Mouse (Mus musculus) hindbrain, embryonic 13.5 days (tissue): ENCODE results near the gene Dph2. TPM values are rescaled to one million over a fixed set of nuclear protein-coding genes. Genes with fewer than 3 reads are reported as not detected.
A peak's percentile ranks its signal among the peaks of the same experiment; 100 is the strongest.

Experiments used
- ATAC-seq: fragments of 200-750 bp; cut with Nextera tagmentation; 2 replicates; pipeline ENCODE4 v1.8.0; 2017; ENCODE audit warnings: moderate TSS enrichment; ENCODE audit not compliant: low FRiP score
- H3K27ac ChIP-seq: fragments of 300-500 bp; sonication (generic); 2 replicates; pipeline ENCODE4 v1.5.1; 2015; ENCODE audit warnings: inconsistent platforms, mild to moderate bottlenecking, moderate library complexity
- H3K27me3 ChIP-seq: fragments of 300-500 bp; sonication (generic); 2 replicates; pipeline ENCODE4 v1.6.1; 2015; ENCODE audit warnings: mild to moderate bottlenecking, inconsistent platforms
- H3K36me3 ChIP-seq: fragments of 300-500 bp; sonication (generic); 2 replicates; pipeline ENCODE4 v1.6.1; 2015; ENCODE audit warnings: mild to moderate bottlenecking, inconsistent platforms
- H3K4me1 ChIP-seq: fragments of 300-500 bp; sonication (generic); replicated peaks from 2 replicates; pipeline ENCODE4 v1.6.1; 2015; ENCODE audit warnings: inconsistent platforms
- H3K4me2 ChIP-seq: fragments of 300-500 bp; sonication (generic); 2 replicates; pipeline ENCODE4 v1.6.1; 2015; ENCODE audit warnings: inconsistent platforms, mild to moderate bottlenecking, moderate library complexity
- H3K4me3 ChIP-seq: fragments of 300-500 bp; sonication (generic); 2 replicates; pipeline ENCODE4 v1.5.1; 2015; ENCODE audit warnings: mild to moderate bottlenecking, inconsistent platforms
- H3K9ac ChIP-seq: fragments of 300-500 bp; sonication (generic); 2 replicates; pipeline ENCODE4 v1.6.1; 2015; ENCODE audit warnings: mild to moderate bottlenecking, inconsistent platforms
- H3K9me3 ChIP-seq: fragments of 300-500 bp; sonication (generic); 2 replicates; pipeline ENCODE4 v1.6.1; 2016; ENCODE audit warnings: inconsistent platforms
- WGBS: fragments of 180-500 bp; shearing (Covaris S2); methylation state at CpG from one replicate; pipeline ENCODE4 v1.1.7; 2015; 5-methylcytosine and 5-hydroxymethylcytosine counted together
- polyA plus RNA-seq: library from polyadenylated mRNA; unstranded; fragments of >200 nt; fragmentation: Nextera tagmentation; extraction: Ambion mirVana; gene quantifications from 2 replicates; pipeline ENCODE4 v1.2.1, GENCODE M21; 2015

Dph2 gene
- polyA plus RNA-seq: 24.0 and 24.8 TPM in 2 replicates

DNA sequence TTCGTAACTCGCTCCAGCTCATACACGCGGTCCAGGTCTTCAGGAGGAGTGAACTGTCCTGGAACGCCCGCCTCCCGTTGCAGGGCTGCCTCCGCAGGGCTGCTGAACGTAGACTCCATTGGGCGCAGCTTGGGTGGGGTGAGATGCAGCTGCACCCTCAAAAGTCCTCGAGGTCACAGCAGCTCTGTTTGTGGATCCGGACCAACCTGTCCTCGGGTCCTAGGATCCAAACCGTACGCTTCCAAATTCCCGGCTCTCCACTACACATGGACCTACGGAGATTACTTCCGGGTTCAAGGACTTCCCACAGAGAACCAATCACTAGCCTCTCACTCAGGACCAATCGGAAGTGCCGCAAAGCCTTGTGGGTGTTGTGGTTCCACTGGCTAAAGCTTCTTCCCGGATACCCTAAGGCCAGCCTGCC is at the start of gene Dph2:
Dph2 (minus strand) TSS at position 295 of the 424 bp plus-strand sequence.
- Histone ChIP-seq H3K27ac (no peak within 1 kb of the TSS), H3K4me3 (peak within 1 kb of the TSS; percentile 73), H3K36me3 (peaks cover 45% of the 10 kb centered on the region), H3K4me1 (peaks cover 18% of the 10 kb centered on the region), H3K9me3 (no peaks in the 10 kb centered on the region), H3K4me2 (peak within 1 kb of the TSS; percentile 92), H3K27me3 (no peaks in the 10 kb centered on the region), H3K9ac (peak within 1 kb of the TSS; percentile 71)
- under 1% methylated on average over 21 of the region's 21 CpGs for WGBS
- peak; percentile 83 for ATAC-seq

DNA sequence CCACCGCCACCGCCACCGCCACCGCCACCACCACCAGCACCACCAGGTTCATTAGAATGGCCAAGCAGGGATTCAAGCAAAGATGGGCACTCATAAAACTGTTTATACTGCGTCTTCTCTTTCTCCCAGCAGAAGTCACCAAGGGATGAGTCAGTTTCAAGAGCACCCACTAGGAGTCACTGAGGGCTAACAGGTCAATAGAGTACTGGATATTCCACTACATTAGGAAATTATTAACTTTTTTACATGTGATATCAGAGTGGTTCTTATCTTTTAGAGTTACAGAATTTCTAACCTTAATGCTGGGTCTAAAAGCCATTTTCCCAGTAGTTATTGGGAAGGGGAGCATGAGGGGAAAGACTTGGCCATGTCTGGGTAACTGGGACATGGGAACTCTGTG is 45.1 kb upstream of the Dph2 start:
- ATAC-seq: no peak
- no peaks in the 10 kb centered on the region for H3K9me3 ChIP-seq
- H3K4me3 ChIP-seq: no peak overlapping the region
- peaks cover 36% of the 10 kb centered on the region for H3K36me3 ChIP-seq
- no peak overlapping the region for H3K9ac ChIP-seq
- no peaks in the 10 kb centered on the region for H3K4me1 ChIP-seq
- H3K27ac ChIP-seq: no peak overlapping the region
- H3K27me3 ChIP-seq: no peaks in the 10 kb centered on the region
- H3K4me2 ChIP-seq: no peak overlapping the region
- WGBS: 97% methylated on average over 5 of the region's 5 CpGs

DNA sequence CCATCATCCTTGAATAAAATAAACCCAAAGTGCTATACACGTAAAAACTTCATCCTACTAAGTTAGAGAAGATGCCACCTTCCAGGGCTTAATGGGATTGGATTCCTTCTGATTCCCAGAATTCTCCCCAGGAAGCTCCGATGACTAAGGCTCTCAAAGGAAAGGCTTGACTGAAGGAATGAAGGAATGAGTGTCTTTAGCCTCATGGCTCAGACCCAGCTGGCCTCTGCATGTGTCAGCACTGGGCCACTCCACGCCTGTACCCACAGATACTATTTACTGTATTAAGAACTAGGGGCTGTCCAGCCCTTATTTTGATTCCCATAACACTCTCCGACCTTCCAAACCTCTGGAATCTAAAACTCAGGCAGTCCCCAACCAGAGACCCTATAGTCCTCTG is 42.2 kb upstream of the Dph2 start:
- ATAC-seq: no peak
- 94% methylated on average over 4 of the region's 4 CpGs for WGBS

DNA sequence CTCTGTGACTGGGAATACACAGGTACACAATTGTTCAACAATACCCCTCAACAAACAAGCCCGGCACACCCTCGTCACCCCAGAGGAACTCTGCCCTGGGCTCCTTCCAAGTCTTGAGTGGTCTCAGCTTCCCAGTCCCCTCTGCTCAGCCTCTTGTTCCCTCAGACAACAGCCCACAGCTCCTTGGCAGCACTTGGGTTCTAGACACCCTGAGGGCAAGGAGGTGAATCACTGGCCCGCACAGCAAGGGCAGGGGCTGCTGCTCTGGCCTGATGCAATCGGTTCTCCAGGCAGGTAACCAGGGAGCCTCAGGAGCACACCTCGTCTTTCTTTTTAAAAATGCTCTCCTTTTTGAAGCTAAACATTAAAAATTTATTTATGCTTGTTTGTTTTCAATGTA is 41.4 kb upstream of the Dph2 start:
- 91% methylated on average over 5 of the region's 5 CpGs for WGBS
- H3K27me3 ChIP-seq: peaks cover 24% of the 10 kb centered on the region
- ATAC-seq: no peak

More for the DNA sequence above, 42.2 kb upstream of the Dph2 start:
- H3K27me3 ChIP-seq: peaks cover 16% of the 10 kb centered on the region
- H3K9me3 ChIP-seq: 0 out of 2 replicates have a peak, but pooled peaks cover 3% of the 10 kb centered on the region
- peaks cover 21% of the 10 kb centered on the region for H3K36me3 ChIP-seq
- peaks cover 10% of the 10 kb centered on the region for H3K4me1 ChIP-seq
- no peak overlapping the region for H3K9ac ChIP-seq
- no peak overlapping the region for H3K4me2 ChIP-seq
- H3K4me3 ChIP-seq: no peak overlapping the region
- H3K27ac ChIP-seq: no peak overlapping the region

DNA sequence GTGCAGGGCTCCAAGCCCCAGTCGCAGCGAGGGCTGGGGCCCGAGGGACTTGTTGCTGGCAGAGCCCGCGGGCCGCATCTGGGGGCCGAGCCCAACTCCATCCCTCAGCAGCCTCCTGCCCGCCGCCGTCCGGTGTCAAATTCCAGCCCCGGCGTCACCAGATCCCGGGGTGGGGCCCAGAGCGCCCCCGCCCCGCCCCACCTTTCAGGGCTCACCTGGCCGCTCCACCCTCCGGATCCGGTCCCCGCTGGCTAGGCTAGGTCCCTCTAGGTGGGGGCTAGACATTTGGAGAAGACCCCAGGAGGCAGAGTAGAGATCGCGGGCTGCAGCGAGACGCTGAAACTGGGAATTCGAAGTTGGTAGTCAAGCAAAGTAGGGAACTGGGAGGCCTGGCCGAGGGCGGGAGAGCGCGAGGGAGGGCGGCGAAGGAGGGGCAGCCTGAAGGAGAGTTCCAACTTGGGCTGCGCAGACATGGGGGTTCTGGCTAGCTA is 37.6 kb upstream of the Dph2 start, which contains the start of gene Artn:
Artn (minus strand) TSS at position 373 of the 491 bp plus-strand sequence.
- Histone ChIP-seq H3K4me1 (peaks cover 37% of the 10 kb centered on the region), H3K9ac (peak within 1 kb of the TSS; percentile 56), H3K9me3 (0 out of 2 replicates have a peak, but pooled peaks cover 3% of the 10 kb centered on the region), H3K4me2 (peak within 1 kb of the TSS; percentile 53), H3K36me3 (peaks cover 12% of the 10 kb centered on the region), H3K27me3 (peaks cover 60% of the 10 kb centered on the region), H3K4me3 (peak within 1 kb of the TSS; percentile 25), H3K27ac (no peak within 1 kb of the TSS)
- no peak for ATAC-seq
- WGBS: under 1% methylated on average over 33 of the region's 33 CpGs

More for the DNA sequence above, 41.4 kb upstream of the Dph2 start:
- Histone ChIP-seq H3K4me2 (no peak overlapping the region), H3K4me1 (peaks cover 19% of the 10 kb centered on the region), H3K9me3 (0 out of 2 replicates have a peak, but pooled peaks cover 3% of the 10 kb centered on the region), H3K4me3 (no peak overlapping the region), H3K27ac (no peak overlapping the region), H3K36me3 (peaks cover 20% of the 10 kb centered on the region), H3K9ac (no peak overlapping the region)

DNA sequence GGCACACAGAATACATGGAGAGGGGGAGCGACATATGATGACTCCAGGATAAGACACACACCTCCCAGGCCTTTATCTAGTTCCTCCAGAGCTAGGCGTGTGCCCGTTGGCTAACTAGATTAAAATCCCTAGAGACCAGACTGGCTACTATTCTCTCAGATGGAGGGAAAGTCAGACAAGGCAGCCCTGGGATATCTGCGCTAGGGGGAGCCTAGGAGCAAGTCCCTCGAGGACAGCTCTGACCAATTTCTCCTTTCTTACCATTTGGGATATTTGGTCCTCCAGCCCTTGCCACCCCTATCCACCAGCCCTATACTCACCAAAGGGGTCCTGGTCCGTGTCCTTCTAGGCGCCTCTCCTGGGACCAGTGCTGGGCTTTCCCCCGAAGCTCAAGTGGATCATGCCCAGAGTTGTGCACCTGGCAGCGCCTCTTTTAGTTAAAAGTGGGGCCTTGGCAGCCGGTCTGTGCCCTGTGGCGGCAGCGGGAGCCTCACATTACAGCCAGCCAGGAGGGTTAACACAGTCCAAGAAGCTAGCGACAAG is 36.9 kb upstream of the Dph2 start:
- peaks cover 37% of the 10 kb centered on the region for H3K4me1 ChIP-seq
- peak overlapping the region; percentile 56; the same call in 1 of the 2 replicates for H3K9ac ChIP-seq
- 0 out of 2 replicates have a peak, but pooled peaks cover 3% of the 10 kb centered on the region for H3K9me3 ChIP-seq
- H3K36me3 ChIP-seq: peaks cover 12% of the 10 kb centered on the region
- 3% methylated on average over 13 of the region's 13 CpGs for WGBS
- peaks cover 66% of the 10 kb centered on the region for H3K27me3 ChIP-seq
- no peak overlapping the region for H3K27ac ChIP-seq
- peak overlapping the region; percentile 25 for H3K4me3 ChIP-seq
- H3K4me2 ChIP-seq: peak overlapping the region; percentile 53
- no peak for ATAC-seq

DNA sequence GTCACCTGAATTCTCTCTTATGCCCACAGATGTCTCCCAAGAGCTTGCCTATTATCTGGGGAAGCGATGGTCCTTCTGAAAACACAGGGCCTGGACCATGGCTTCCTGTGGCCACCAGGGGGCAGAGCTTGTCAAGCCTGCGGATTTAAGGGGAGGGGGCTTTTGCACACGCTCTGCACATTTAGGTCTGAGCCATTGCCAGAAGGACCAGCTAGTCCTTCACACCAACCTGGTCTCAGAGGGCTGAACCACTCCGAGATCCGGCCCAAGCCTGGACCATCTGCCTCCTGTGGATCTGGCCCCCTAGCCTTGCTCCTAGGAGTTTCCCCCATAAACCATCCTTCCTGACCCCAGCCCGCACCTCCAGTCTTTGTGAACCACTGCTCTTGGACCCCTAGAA is 36.4 kb upstream of the Dph2 start:
- Histone ChIP-seq H3K9me3 (0 out of 2 replicates have a peak, but pooled peaks cover 3% of the 10 kb centered on the region), H3K4me3 (no peak overlapping the region), H3K36me3 (peaks cover 12% of the 10 kb centered on the region), H3K4me1 (peaks cover 37% of the 10 kb centered on the region), H3K4me2 (no peak overlapping the region), H3K9ac (no peak overlapping the region), H3K27ac (no peak overlapping the region), H3K27me3 (peaks cover 71% of the 10 kb centered on the region)
- no peak for ATAC-seq
- WGBS: 16% methylated on average over 6 of the region's 6 CpGs

DNA sequence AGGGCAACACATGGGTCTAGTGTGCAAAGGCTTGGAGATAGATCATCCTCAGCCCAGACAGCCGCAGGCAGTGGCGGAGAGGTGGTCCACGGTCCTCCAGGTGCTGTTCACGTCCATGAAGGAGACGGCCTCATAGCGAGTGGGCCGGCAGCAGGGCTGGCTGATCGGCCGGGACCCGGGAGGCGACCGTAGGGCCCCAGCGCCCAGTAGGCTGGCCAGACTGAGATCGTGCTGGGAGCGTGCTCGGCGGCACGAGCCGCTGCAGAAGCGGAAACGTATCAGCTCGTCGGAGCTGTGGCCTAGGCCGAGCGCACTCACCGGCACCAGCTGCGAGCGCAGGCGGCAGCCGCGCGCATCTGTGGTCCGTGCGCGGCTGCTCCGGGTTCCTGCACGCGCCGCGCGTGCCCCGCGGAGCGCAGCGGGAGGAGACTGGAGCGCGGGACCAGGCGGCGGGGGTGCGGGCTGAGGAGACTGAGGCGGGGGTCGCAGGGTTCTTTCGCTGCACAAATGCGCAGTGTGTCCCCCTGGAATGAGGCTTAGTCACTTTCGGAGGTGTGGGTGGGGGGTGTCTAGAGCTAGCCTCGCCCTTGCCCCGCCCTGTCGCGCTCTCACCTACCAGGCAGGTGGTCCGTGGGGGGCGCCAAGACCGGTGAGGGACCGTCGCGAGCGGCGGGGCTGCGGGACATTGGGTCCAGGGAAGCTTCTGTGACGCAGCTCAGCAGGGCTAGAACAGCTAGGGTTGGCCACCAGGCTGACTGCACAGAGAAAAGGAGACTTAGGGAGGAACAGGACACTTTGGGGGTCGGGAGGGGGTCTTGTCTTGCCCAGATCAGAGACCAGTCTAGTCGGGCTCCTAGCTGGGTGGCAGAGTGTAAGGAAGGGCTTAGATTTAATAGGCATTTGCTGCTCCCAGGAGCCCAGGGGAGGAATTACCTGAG is 35.0 kb upstream of the Dph2 start:
- peaks cover 76% of the 10 kb centered on the region for H3K27me3 ChIP-seq
- H3K4me3 ChIP-seq: peak overlapping the region; percentile 50
- WGBS: 1% methylated on average over 71 of the region's 71 CpGs

DNA sequence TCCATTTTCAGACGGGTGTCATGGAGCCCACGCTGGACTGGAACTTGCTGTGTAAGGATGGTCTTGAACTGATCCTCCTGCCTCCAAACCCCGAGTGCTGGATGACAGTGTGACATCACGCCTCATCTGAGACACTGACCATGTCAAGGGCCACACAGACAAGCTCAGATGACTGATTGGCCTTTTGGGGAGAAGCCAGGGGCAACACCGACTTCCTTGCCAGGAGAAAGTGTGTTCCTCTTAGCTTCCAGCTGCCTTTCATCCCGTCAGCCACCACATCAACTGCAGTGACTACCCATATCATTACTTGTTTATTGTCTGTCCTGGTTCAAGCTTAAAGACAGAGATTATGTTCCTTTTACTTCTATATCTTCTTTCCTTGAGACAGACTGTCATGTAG is 33.1 kb upstream of the Dph2 start:
- no peak for ATAC-seq

More for the DNA sequence above, 35.0 kb upstream of the Dph2 start:
- H3K9ac ChIP-seq: peak overlapping the region; percentile 79
- H3K9me3 ChIP-seq: 0 out of 2 replicates have a peak, but pooled peaks cover 3% of the 10 kb centered on the region
- H3K27ac ChIP-seq: 0 out of 2 replicates have a peak overlapping the region, but pooled peaks have one; percentile 40
- peak overlapping the region; percentile 91 for H3K4me2 ChIP-seq
- H3K4me1 ChIP-seq: peaks cover 37% of the 10 kb centered on the region
- peak; percentile 78 for ATAC-seq
- peaks cover under 1% of the 10 kb centered on the region; the same call in 1 of the 2 replicates for H3K36me3 ChIP-seq

DNA sequence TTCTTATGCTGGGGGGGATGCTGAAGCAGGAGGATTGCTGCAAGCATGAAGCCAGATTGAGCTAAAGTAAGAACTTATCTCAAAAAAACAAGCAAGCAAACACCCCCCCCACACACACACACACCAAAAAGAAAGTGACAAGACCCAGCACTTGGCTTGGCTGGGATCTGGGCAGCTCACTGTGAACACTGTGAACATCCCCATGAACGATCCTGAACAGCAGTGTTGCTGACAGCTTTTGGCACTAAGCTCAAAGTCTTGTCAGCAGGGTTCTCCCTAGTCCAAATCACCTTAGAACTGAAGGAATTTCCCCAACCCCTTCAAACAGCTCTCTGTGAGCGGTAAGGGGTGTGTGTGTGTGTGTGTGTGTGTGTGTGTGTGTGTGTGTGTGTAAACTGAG is 31.6 kb upstream of the Dph2 start:
- H3K27me3 ChIP-seq: peaks cover 54% of the 10 kb centered on the region
- 69% methylated on average over 2 of the region's 2 CpGs for WGBS
- no peak overlapping the region for H3K9ac ChIP-seq
- H3K27ac ChIP-seq: no peak overlapping the region
- H3K36me3 ChIP-seq: no peaks in the 10 kb centered on the region
- no peak for ATAC-seq
- H3K4me1 ChIP-seq: peaks cover 21% of the 10 kb centered on the region
- H3K9me3 ChIP-seq: no peaks in the 10 kb centered on the region
- no peak overlapping the region for H3K4me3 ChIP-seq
- H3K4me2 ChIP-seq: no peak overlapping the region

More for the DNA sequence above, 33.1 kb upstream of the Dph2 start:
- Histone ChIP-seq H3K4me1 (peaks cover 35% of the 10 kb centered on the region), H3K9ac (no peak overlapping the region), H3K9me3 (no peaks in the 10 kb centered on the region), H3K4me2 (no peak overlapping the region), H3K27ac (no peak overlapping the region), H3K4me3 (no peak overlapping the region), H3K27me3 (peaks cover 68% of the 10 kb centered on the region), H3K36me3 (no peaks in the 10 kb centered on the region)
- 70% methylated on average over 4 of the region's 6 CpGs for WGBS

DNA sequence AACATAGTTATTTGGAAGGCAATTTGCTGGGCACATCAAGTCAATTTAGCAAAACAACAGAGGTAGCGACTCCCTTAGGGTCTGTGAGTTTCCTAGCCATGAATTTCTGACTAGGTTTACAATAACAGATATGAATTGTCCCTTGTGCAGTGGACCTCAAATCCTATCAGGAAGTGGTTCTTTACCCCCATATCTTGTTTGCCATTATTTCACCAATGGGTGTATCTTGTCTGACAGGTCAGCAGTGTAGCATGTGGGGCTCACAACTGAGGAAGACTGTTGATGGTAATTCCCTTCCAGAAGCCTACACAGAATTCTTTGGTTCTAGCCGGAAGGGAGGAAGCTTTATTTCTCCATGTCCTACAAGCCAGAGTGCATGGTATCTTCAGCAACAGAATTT is 29.5 kb upstream of the Dph2 start:
- Histone ChIP-seq H3K4me1 (peaks cover 2% of the 10 kb centered on the region), H3K4me2 (no peak overlapping the region), H3K27ac (no peak overlapping the region), H3K9ac (no peak overlapping the region), H3K4me3 (no peak overlapping the region), H3K9me3 (no peaks in the 10 kb centered on the region), H3K27me3 (peaks cover 33% of the 10 kb centered on the region), H3K36me3 (no peaks in the 10 kb centered on the region)
- 94% methylated on average over 2 of the region's 2 CpGs for WGBS
- ATAC-seq: no peak

DNA sequence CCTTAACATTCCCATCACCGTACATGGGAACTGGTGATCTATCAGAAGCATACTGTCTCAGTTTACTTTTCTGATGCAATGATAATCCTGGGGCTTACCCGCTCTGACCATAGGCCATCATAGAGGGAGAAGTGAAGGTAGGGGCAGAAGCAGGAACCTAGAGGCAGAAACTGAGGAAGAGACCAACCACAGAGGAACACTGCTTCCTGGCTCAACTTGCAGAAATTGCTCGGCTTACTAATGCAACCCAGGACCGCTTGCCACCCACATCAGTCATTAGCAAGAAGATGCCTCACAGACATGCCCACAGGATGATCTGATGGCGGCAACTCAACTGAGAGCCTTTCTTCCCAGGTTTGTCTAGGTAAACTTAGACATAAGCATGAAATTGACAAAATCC is 26.9 kb upstream of the Dph2 start:
- H3K4me2 ChIP-seq: no peak overlapping the region
- H3K27me3 ChIP-seq: peaks cover 10% of the 10 kb centered on the region; the same call in 1 of the 2 replicates
- no peak overlapping the region for H3K27ac ChIP-seq
- H3K9me3 ChIP-seq: no peaks in the 10 kb centered on the region
- no peak overlapping the region for H3K9ac ChIP-seq
- H3K36me3 ChIP-seq: no peaks in the 10 kb centered on the region
- WGBS: 93% methylated on average over 5 of the region's 5 CpGs
- no peak overlapping the region for H3K4me3 ChIP-seq
- ATAC-seq: no peak
- H3K4me1 ChIP-seq: peaks cover 13% of the 10 kb centered on the region
